Mouse (Mus musculus) ES-Bruce4 (cell line): Measurements from ENCODE around the gene Sox5.

Source experiments
- CTCF ChIP-seq: IDR thresholded peaks from one replicate; pipeline ENCODE4 v1.8.1; 2011; ENCODE audit warnings: low read depth, low read length
- POLR2A ChIP-seq: IDR thresholded peaks from one replicate; pipeline ENCODE4 v1.8.1; 2011; ENCODE audit warnings: low read length; ENCODE audit not compliant: insufficient read depth

- TF ChIP-seq POLR2A (no peak), CTCF (no peak)
These were observed 893.2 kb downstream of the Sox5 start for GRCm38 (mm10) chr6:143888556-143888955.
